Mouse (Mus musculus): ENCODE measurements at regions not wholly inside any gene's neighbourhood (a gene's known extent, or its start where the extent isn't known, plus 50 kb on each side); places are given as distances from the start of the nearest gene placed in this dataset.

GRCm38 (mm10) chr3:50761766-50762165 is 318.4 kb upstream of the Slc7a11 start:
- dilution Hi-C loops (cut with MboI; ENCODE audit: extremely low pct_ligation_motif_present, extremely low pct_unique_long_range_greater_than_20kb, low sequenced_read_pairs), result no loop called here
- Histone ChIP-seq H3K4me1 (ENCODE audit: control insufficient read depth in 1 of 2, insufficient read depth in 2 of 2) (no peaks in the 10 kb centered on the region), H3K27ac (ENCODE audit: insufficient read depth, low read depth) (no peak overlapping the region), H3K9me3 (replicated peaks; ENCODE audit: low read length) (no peaks in the 10 kb centered on the region), H3K4me3 (replicated peaks in 1 of 3; ENCODE audit: low read depth in 2 of 3, low read length in 2 of 3, poor library complexity in 1 of 3) (no peak overlapping the region), H3K4me2 (ENCODE audit: insufficient read depth, low read depth, poor library complexity, severe bottlenecking) (no peak overlapping the region), H3K9ac (ENCODE audit: insufficient read depth, low read depth) (no peak overlapping the region), H3K36me3 (replicated peaks in 1 of 2; ENCODE audit: control insufficient read depth in 1 of 2, insufficient read depth in 1 of 2, low read length in 1 of 2) (no peaks in the 10 kb centered on the region), H3K27me3 (replicated peaks) (no peaks in the 10 kb centered on the region), H3K79me2 (replicated peaks; ENCODE audit: control insufficient read depth, extremely low read depth, insufficient read depth, poor library complexity, severe bottlenecking) (no peaks in the 10 kb centered on the region)
- DNase-seq (ENCODE audit: extremely low read depth), result no peak
- TF ChIP-seq NELFE (IDR thresholded peaks at IDR 0.05; ENCODE audit: low read depth, low read length) (no peak), RCOR1 (conservative IDR thresholded peaks at IDR 0.05; ENCODE audit: low read depth, low read length) (no peak), ELF1 (IDR thresholded peaks at IDR 0.05; ENCODE audit: low read depth, low read length) (no peak), EP300 (IDR thresholded peaks at IDR 0.05; ENCODE audit: low read length) (no peak), SIN3A (IDR thresholded peaks at IDR 0.05; ENCODE audit: low read length) (no peak)
- in situ Hi-C loops (cut with MboI; ENCODE audit: low pct_ligation_motif_present, low pct_unique_long_range_greater_than_20kb, low sequenced_read_pairs), result no loop called here

GRCm38 (mm10) chr3:50758106-50758505 is 314.7 kb upstream of the Slc7a11 start:
- H3K27ac ChIP-seq (ENCODE audit: insufficient read depth, low read depth), result no peak overlapping the region

GRCm38 (mm10) chr3:50737173-50737572 is 293.8 kb upstream of the Slc7a11 start:
- dilution Hi-C loops (cut with MboI; ENCODE audit: extremely low pct_ligation_motif_present, extremely low pct_unique_long_range_greater_than_20kb, low sequenced_read_pairs), result no loop called here
- H3K79me2 ChIP-seq (replicated peaks; ENCODE audit: control insufficient read depth, extremely low read depth, insufficient read depth, poor library complexity, severe bottlenecking), result no peaks in the 10 kb centered on the region
- DNase-seq (ENCODE audit: extremely low read depth), result peak; percentile 12
- H3K4me2 ChIP-seq (ENCODE audit: insufficient read depth, low read depth, poor library complexity, severe bottlenecking), result no peak overlapping the region
- H3K9me3 ChIP-seq (replicated peaks; ENCODE audit: low read length), result no peaks in the 10 kb centered on the region
- no peaks in the 10 kb centered on the region for H3K36me3 ChIP-seq (replicated peaks in 1 of 2; ENCODE audit: control insufficient read depth in 1 of 2, insufficient read depth in 1 of 2, low read length in 1 of 2)
- H3K27me3 ChIP-seq (replicated peaks), result no peaks in the 10 kb centered on the region
- no peak overlapping the region for H3K4me3 ChIP-seq (replicated peaks in 1 of 3; ENCODE audit: low read depth in 2 of 3, low read length in 2 of 3, poor library complexity in 1 of 3)
- TF ChIP-seq ZKSCAN1 (IDR thresholded peaks at IDR 0.05; ENCODE audit: borderline replicate concordance, low read depth, low read length) (no peak), BHLHE40 (IDR thresholded peaks at IDR 0.05; ENCODE audit: low read depth, low read length) (no peak), USF1 (IDR thresholded peaks at IDR 0.05; ENCODE audit: low read depth, low read length) (no peak), ZC3H11A (IDR thresholded peaks at IDR 0.05; ENCODE audit: low read depth, low read length) (no peak), RCOR1 (conservative IDR thresholded peaks at IDR 0.05; ENCODE audit: low read depth, low read length) (no peak), MXI1 (IDR thresholded peaks at IDR 0.05; ENCODE audit: low read depth, low read length) (no peak), HCFC1 (IDR thresholded peaks at IDR 0.05; ENCODE audit: low read depth, low read length) (no peak), POLR2AphosphoS2 (IDR thresholded peaks at IDR 0.05; ENCODE audit: low read depth, low read length) (no peak), ETS1 (conservative IDR thresholded peaks at IDR 0.05; ENCODE audit: low read depth, low read length) (no peak), ZMIZ1 (IDR thresholded peaks at IDR 0.05; ENCODE audit: low read depth, low read length) (no peak), MAFK (IDR thresholded peaks at IDR 0.05; ENCODE audit: insufficient replicate concordance, low read length) (no peak), KAT2A (IDR thresholded peaks at IDR 0.05; ENCODE audit: insufficient replicate concordance, low read length) (no peak), ELF1 (IDR thresholded peaks at IDR 0.05; ENCODE audit: low read depth, low read length) (no peak)
- in situ Hi-C loops (cut with MboI; ENCODE audit: low pct_ligation_motif_present, low pct_unique_long_range_greater_than_20kb, low sequenced_read_pairs), result no loop called here
- H3K9ac ChIP-seq (ENCODE audit: insufficient read depth, low read depth), result no peak overlapping the region
- no peak overlapping the region for H3K27ac ChIP-seq (ENCODE audit: insufficient read depth, low read depth)
- H3K4me1 ChIP-seq (ENCODE audit: control insufficient read depth in 1 of 2, insufficient read depth in 2 of 2), result peaks cover 0 to 4% of the 10 kb centered on the region in 2 experiments; a peak in 2 of 4 replicates

More at GRCm38 (mm10) chr3:50758106-50758505, 314.7 kb upstream of the Slc7a11 start:
- H3K4me1 ChIP-seq (ENCODE audit: control insufficient read depth in 1 of 2, insufficient read depth in 2 of 2), result peaks cover 0 to 7% of the 10 kb centered on the region in 2 experiments; a peak in 1 of 4 replicates
- dilution Hi-C loops (cut with MboI; ENCODE audit: extremely low pct_ligation_motif_present, extremely low pct_unique_long_range_greater_than_20kb, low sequenced_read_pairs), result no loop called here
- H3K36me3 ChIP-seq (replicated peaks in 1 of 2; ENCODE audit: control insufficient read depth in 1 of 2, insufficient read depth in 1 of 2, low read length in 1 of 2), result no peaks in the 10 kb centered on the region
- in situ Hi-C loops (cut with MboI; ENCODE audit: low pct_ligation_motif_present, low pct_unique_long_range_greater_than_20kb, low sequenced_read_pairs), result no loop called here
- H3K9me3 ChIP-seq (replicated peaks; ENCODE audit: low read length), result no peaks in the 10 kb centered on the region
- no peak for TF ChIP-seq PAX5 (IDR thresholded peaks at IDR 0.05; ENCODE audit: low read length)
- TF ChIP-seq KAT2A (IDR thresholded peaks at IDR 0.05; ENCODE audit: insufficient replicate concordance, low read length), result no peak
- no peak for TF ChIP-seq SMC3 (IDR thresholded peaks at IDR 0.05; ENCODE audit: low read depth, low read length)
- no peak for TF ChIP-seq NRF1 (IDR thresholded peaks at IDR 0.05; ENCODE audit: low read depth, low read length)
- no peak for TF ChIP-seq MEF2A (IDR thresholded peaks at IDR 0.05; ENCODE audit: borderline replicate concordance, low read depth, low read length)
- TF ChIP-seq ZMIZ1 (IDR thresholded peaks at IDR 0.05; ENCODE audit: low read depth, low read length), result no peak
- no peak for TF ChIP-seq MXI1 (IDR thresholded peaks at IDR 0.05; ENCODE audit: low read depth, low read length)
- TF ChIP-seq HCFC1 (IDR thresholded peaks at IDR 0.05; ENCODE audit: low read depth, low read length), result no peak
- no peak for TF ChIP-seq JUND (conservative IDR thresholded peaks at IDR 0.05; ENCODE audit: low read depth, low read length)
- TF ChIP-seq UBTF (IDR thresholded peaks at IDR 0.05; ENCODE audit: low read depth, low read length), result no peak
- no peak for TF ChIP-seq USF1 (IDR thresholded peaks at IDR 0.05; ENCODE audit: low read depth, low read length)
- no peak for TF ChIP-seq MYC (IDR thresholded peaks at IDR 0.05; ENCODE audit: low read depth, low read length)
- TF ChIP-seq RCOR1 (conservative IDR thresholded peaks at IDR 0.05; ENCODE audit: low read depth, low read length), result no peak
- TF ChIP-seq JUN (IDR thresholded peaks at IDR 0.05; ENCODE audit: insufficient read depth, low read depth, low read length), result no peak
- TF ChIP-seq ETS1 (conservative IDR thresholded peaks at IDR 0.05; ENCODE audit: low read depth, low read length), result no peak
- TF ChIP-seq ELF1 (IDR thresholded peaks at IDR 0.05; ENCODE audit: low read depth, low read length), result no peak
- no peak for TF ChIP-seq POLR2A (IDR thresholded peaks at IDR 0.05; ENCODE audit: low read depth, low read length)
- no peak overlapping the region for H3K4me3 ChIP-seq (replicated peaks in 1 of 3; ENCODE audit: low read depth in 2 of 3, low read length in 2 of 3, poor library complexity in 1 of 3)
- H3K9ac ChIP-seq (ENCODE audit: insufficient read depth, low read depth), result no peak overlapping the region
- DNase-seq (ENCODE audit: extremely low read depth), result no peak
- H3K4me2 ChIP-seq (ENCODE audit: insufficient read depth, low read depth, poor library complexity, severe bottlenecking), result no peak overlapping the region
- H3K79me2 ChIP-seq (replicated peaks; ENCODE audit: control insufficient read depth, extremely low read depth, insufficient read depth, poor library complexity, severe bottlenecking), result no peaks in the 10 kb centered on the region
- H3K27me3 ChIP-seq (replicated peaks), result no peaks in the 10 kb centered on the region
